Mouse (Mus musculus): Measurements from ENCODE around the gene Ssh1. TPM values are rescaled to one million over a fixed set of nuclear protein-coding genes. Genes with fewer than 3 reads are reported as not detected.
A peak's percentile ranks its signal among the peaks of the same experiment; 100 is the strongest.

Ssh1 gene
- polyA plus RNA-seq, 1 experiment: 10.7 TPM

GRCm38 (mm10) chr5:113932310-113932709 lies 61.4 kb downstream of the Ssh1 start:
- 92% methylated on average over 3 of the region's 3 CpGs for WGBS
- DNase-seq: no peak
- H3K27me3 ChIP-seq (ENCODE audit: control insufficient read depth, insufficient read depth, low read length): no peaks in the 10 kb centered on the region
- no peak for TF ChIP-seq CTCF (IDR thresholded peaks at IDR 0.05; ENCODE audit: borderline replicate concordance, control insufficient read depth, extremely low read depth, insufficient read depth, low read length, poor library complexity)
- TF ChIP-seq POLR2A (IDR thresholded peaks at IDR 0.05; ENCODE audit: control insufficient read depth, extremely low read depth, insufficient read depth, low read length, poor library complexity): no peak
- H3K4me1 ChIP-seq (replicated peaks; ENCODE audit: control insufficient read depth, insufficient read depth, low read length): peaks cover 10% of the 10 kb centered on the region
- no peak overlapping the region for H3K27ac ChIP-seq (ENCODE audit: control insufficient read depth, insufficient read depth, low read length)
- H3K4me3 ChIP-seq (ENCODE audit: control insufficient read depth, insufficient read depth, low read length): no peak overlapping the region
- no peaks in the 10 kb centered on the region for H3K36me3 ChIP-seq (ENCODE audit: control insufficient read depth, insufficient read depth, low read length)

- TF ChIP-seq POLR2A (IDR thresholded peaks at IDR 0.05; ENCODE audit: control insufficient read depth, extremely low read depth, insufficient read depth, low read length, poor library complexity) (no peak), CTCF (IDR thresholded peaks at IDR 0.05; ENCODE audit: borderline replicate concordance, control insufficient read depth, extremely low read depth, insufficient read depth, low read length, poor library complexity) (0 out of 2 replicates have a peak, but pooled peaks have one; percentile 10)
- Histone ChIP-seq H3K36me3 (ENCODE audit: control insufficient read depth, insufficient read depth, low read length) (no peaks in the 10 kb centered on the region), H3K27ac (ENCODE audit: control insufficient read depth, insufficient read depth, low read length) (no peak overlapping the region), H3K4me3 (ENCODE audit: control insufficient read depth, insufficient read depth, low read length) (no peak overlapping the region), H3K4me1 (replicated peaks; ENCODE audit: control insufficient read depth, insufficient read depth, low read length) (peaks cover 10% of the 10 kb centered on the region), H3K27me3 (ENCODE audit: control insufficient read depth, insufficient read depth, low read length) (no peaks in the 10 kb centered on the region)
- WGBS: 20% methylated on average over 18 of the region's 18 CpGs
- peak; percentile 14 for DNase-seq
These were observed 62.8 kb downstream of the Ssh1 start for GRCm38 (mm10) chr5:113930648-113931609.

- Histone ChIP-seq H3K27me3 (ENCODE audit: control insufficient read depth, insufficient read depth, low read length) (no peaks in the 10 kb centered on the region), H3K27ac (ENCODE audit: control insufficient read depth, insufficient read depth, low read length) (no peak overlapping the region), H3K4me3 (ENCODE audit: control insufficient read depth, insufficient read depth, low read length) (no peak overlapping the region), H3K4me1 (replicated peaks; ENCODE audit: control insufficient read depth, insufficient read depth, low read length) (peaks cover 10% of the 10 kb centered on the region), H3K36me3 (ENCODE audit: control insufficient read depth, insufficient read depth, low read length) (no peaks in the 10 kb centered on the region)
- DNase-seq: no peak
- TF ChIP-seq POLR2A (IDR thresholded peaks at IDR 0.05; ENCODE audit: control insufficient read depth, extremely low read depth, insufficient read depth, low read length, poor library complexity) (no peak), CTCF (IDR thresholded peaks at IDR 0.05; ENCODE audit: borderline replicate concordance, control insufficient read depth, extremely low read depth, insufficient read depth, low read length, poor library complexity) (no peak)
- WGBS: 86% methylated on average over 10 of the region's 10 CpGs
These were observed 63.6 kb downstream of the Ssh1 start for GRCm38 (mm10) chr5:113929950-113930647.

GRCm38 (mm10) chr5:113929526-113929925 lies 64.2 kb downstream of the Ssh1 start:
- Histone ChIP-seq H3K4me1 (replicated peaks; ENCODE audit: control insufficient read depth, insufficient read depth, low read length) (peaks cover 10% of the 10 kb centered on the region), H3K36me3 (ENCODE audit: control insufficient read depth, insufficient read depth, low read length) (no peaks in the 10 kb centered on the region)
- TF ChIP-seq POLR2A (IDR thresholded peaks at IDR 0.05; ENCODE audit: control insufficient read depth, extremely low read depth, insufficient read depth, low read length, poor library complexity): no peak
- no peak for TF ChIP-seq CTCF (IDR thresholded peaks at IDR 0.05; ENCODE audit: borderline replicate concordance, control insufficient read depth, extremely low read depth, insufficient read depth, low read length, poor library complexity)

GRCm38 (mm10) chr5:113924608-113925007 lies 69.1 kb downstream of the Ssh1 start:
- WGBS: 45% methylated on average over 4 of the region's 4 CpGs
- no peak for TF ChIP-seq CTCF (IDR thresholded peaks at IDR 0.05; ENCODE audit: borderline replicate concordance, control insufficient read depth, extremely low read depth, insufficient read depth, low read length, poor library complexity)
- no peak overlapping the region for H3K4me3 ChIP-seq (ENCODE audit: control insufficient read depth, insufficient read depth, low read length)
- no peaks in the 10 kb centered on the region for H3K36me3 ChIP-seq (ENCODE audit: control insufficient read depth, insufficient read depth, low read length)
- no peak overlapping the region for H3K27ac ChIP-seq (ENCODE audit: control insufficient read depth, insufficient read depth, low read length)
- no peak for DNase-seq
- no peaks in the 10 kb centered on the region; the same call in 1 of the 2 replicates for H3K4me1 ChIP-seq (replicated peaks; ENCODE audit: control insufficient read depth, insufficient read depth, low read length)
- no peaks in the 10 kb centered on the region for H3K27me3 ChIP-seq (ENCODE audit: control insufficient read depth, insufficient read depth, low read length)

More at GRCm38 (mm10) chr5:113929526-113929925, 64.2 kb downstream of the Ssh1 start:
- Histone ChIP-seq H3K4me3 (ENCODE audit: control insufficient read depth, insufficient read depth, low read length) (no peak overlapping the region), H3K27me3 (ENCODE audit: control insufficient read depth, insufficient read depth, low read length) (no peaks in the 10 kb centered on the region), H3K27ac (ENCODE audit: control insufficient read depth, insufficient read depth, low read length) (no peak overlapping the region)
- DNase-seq: no peak
- 84% methylated on average over 10 of the region's 10 CpGs for WGBS

GRCm38 (mm10) chr5:113921310-113922166 lies 72.2 kb downstream of the Ssh1 start:
- Histone ChIP-seq H3K4me1 (replicated peaks; ENCODE audit: control insufficient read depth, insufficient read depth, low read length) (no peaks in the 10 kb centered on the region; the same call in 1 of the 2 replicates), H3K27ac (ENCODE audit: control insufficient read depth, insufficient read depth, low read length) (no peak overlapping the region), H3K36me3 (ENCODE audit: control insufficient read depth, insufficient read depth, low read length) (no peaks in the 10 kb centered on the region), H3K27me3 (ENCODE audit: control insufficient read depth, insufficient read depth, low read length) (no peaks in the 10 kb centered on the region), H3K4me3 (ENCODE audit: control insufficient read depth, insufficient read depth, low read length) (no peak overlapping the region)
- TF ChIP-seq POLR2A (IDR thresholded peaks at IDR 0.05; ENCODE audit: control insufficient read depth, extremely low read depth, insufficient read depth, low read length, poor library complexity): no peak
- TF ChIP-seq CTCF (IDR thresholded peaks at IDR 0.05; ENCODE audit: borderline replicate concordance, control insufficient read depth, extremely low read depth, insufficient read depth, low read length, poor library complexity): no peak
- DNase-seq: no peak
- WGBS: 73% methylated on average over 6 of the region's 6 CpGs

All from thymus, adult 2 months (tissue).